Mouse (Mus musculus): Measurements from ENCODE around the gene Atl3.

- TF ChIP-seq TAL1 (IDR thresholded peaks at IDR 0.05; ENCODE audit: low read length) (no peak; the same call in 2 of the 3 replicates), GATA1 (IDR thresholded peaks at IDR 0.05; ENCODE audit: low read length) (no peak)
Observed at GRCm38 (mm10) chr19:7523292-7523691, 29.5 kb downstream of the Atl3 start.

Measured in erythroblast, embryonic 14.5 days (primary cell).